Mouse (Mus musculus) adrenal gland, postnatal 36 days (tissue): ENCODE measurements around the gene Kctd7. TPM values are rescaled to one million over a fixed set of nuclear protein-coding genes. Genes with fewer than 3 reads are reported as not detected.

ENCODE experiments used
- DNase-seq, 2 experiments: peaks; one replicate each; pipeline ENCODE4 v3.0.0; 2021; ENCODE audit warnings: mixed read lengths in 1 of 2
- total RNA-seq, 2 experiments: library from RNA; stranded (reverse); gene quantifications; 2 replicates each; pipeline ENCODE4 v1.2.3; 2021

Gene Kctd7
- total RNA-seq, 2 experiments from 2014 or later, result 8.6 to 14.6 TPM

DNA sequence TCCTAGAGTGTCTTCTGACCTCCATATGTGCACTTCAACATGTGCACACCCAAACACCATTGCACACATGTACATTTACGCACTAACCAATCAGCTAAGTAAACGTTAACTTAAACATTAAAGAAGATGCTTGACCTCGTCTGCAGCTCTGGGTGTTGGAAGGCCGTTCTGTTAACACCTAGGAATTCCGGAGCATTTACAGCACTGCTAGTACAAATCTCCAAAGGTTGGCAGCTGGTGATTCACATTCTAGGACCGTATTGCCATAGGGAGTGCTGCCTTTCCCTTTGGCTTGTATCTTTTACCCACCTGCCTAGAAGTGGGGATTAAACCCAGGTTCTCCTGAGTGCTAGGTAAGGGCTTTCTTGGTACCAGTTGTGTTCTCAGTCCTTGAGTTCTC, 47.2 kb downstream of the Kctd7 start:
- no peak for DNase-seq

DNA sequence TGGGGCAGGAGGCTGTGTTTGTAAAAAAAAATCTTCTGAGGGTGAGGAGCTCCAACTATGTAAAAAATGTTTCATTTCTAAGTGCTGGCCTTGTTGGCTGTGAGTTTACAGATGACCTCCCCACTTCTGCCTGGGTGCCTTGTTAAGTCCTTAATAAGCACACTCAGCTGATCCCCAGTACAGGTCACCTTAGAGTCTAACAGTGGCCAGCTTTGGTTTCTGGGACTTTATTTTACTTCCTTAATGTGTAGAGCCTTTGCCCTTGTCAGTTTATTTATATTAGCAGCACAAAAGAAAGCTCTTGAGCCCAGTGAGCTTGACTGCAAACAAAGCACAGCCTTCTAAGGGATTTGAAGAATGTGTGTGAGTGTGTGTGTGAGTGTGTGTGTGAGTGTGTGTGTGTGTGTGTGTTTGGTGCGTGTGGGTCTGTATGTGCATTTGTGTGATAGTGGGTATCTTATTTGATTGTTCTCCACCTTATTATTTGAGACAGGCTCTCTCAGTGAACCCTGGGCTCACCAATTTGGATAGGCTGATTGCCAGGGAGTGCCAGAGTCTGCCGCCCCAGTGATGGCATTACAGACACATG, 47.8 kb downstream of the Kctd7 start:
- DNase-seq, result no peak

DNA sequence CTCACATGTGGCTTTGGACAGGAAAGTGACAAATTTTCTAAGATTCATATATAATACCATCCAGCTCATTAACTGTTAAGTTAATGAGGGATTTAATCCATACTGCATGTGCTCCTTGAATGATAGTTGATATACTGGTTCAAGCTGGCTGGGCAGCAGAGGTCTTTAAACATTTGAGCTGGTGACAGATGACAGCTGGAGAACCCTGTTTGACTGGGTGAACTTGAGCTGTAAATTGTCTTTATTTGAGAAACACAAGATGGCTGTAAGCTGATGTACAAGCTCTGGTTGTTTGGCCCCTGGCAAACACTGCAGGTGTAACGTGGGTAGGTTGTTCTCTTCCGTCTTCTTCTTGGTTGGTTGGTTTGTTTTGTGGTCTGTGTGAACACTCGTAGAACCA, 49.1 kb downstream of the Kctd7 start:
- no peak for DNase-seq

DNA sequence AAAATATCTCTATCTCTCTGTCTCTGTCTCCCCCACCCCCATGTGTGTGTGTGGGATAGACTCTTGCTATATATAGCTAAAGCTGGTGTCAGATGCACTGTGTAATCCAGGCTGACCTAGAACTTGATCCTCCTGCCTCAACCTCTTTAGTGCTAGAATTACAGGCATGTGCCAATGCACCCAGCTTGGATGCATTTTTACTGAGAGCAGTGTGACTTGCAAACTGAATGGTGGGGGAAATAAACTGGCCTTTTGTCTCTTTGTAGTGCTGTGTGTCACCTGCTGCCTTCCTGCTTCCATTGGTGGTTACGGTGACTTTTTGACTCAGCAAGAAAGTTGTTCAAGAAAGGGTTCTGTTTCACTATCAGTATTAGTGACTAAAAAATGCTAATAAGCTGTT, 51.6 kb downstream of the Kctd7 start:
- DNase-seq, result no peak

DNA sequence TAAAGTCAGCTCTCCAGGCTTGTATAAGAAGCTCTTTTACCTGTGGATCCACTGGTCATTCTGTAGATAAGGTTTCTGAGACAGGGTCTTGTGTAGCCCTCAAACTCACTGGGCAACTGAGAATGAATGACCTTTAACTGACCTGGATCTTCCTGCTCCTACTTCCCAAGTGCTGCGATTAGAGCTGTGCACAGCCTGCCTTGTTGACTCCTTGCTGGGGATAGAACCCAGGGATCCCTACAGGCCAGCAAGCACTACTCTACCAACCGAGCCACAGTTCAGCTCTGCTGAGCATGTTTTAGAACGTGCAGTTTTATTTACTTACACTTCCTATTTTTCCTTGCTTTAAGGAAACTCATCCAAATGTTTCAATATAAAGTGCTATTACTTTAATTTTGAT, 52.8 kb downstream of the Kctd7 start:
- DNase-seq, result no peak

DNA sequence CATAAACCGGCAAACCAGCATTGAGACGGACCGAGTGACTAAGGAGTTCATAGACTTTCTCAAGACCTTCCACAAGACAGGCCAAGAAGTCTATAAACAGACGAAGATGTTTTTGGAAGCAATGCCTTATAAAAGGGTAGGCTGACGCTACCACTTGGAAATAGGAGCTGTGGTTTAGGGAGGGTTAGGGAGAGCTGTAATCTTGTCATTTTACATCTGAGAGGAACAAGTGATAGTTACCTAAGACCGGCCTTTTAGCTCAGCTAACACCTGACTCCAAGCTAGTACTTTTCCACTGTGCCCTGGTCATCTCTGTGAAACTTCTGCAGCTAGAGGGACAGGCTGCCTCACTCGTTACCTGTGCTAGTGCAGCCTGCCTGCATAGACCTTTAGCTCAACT, 53.3 kb downstream of the Kctd7 start:
- no peak for DNase-seq

DNA sequence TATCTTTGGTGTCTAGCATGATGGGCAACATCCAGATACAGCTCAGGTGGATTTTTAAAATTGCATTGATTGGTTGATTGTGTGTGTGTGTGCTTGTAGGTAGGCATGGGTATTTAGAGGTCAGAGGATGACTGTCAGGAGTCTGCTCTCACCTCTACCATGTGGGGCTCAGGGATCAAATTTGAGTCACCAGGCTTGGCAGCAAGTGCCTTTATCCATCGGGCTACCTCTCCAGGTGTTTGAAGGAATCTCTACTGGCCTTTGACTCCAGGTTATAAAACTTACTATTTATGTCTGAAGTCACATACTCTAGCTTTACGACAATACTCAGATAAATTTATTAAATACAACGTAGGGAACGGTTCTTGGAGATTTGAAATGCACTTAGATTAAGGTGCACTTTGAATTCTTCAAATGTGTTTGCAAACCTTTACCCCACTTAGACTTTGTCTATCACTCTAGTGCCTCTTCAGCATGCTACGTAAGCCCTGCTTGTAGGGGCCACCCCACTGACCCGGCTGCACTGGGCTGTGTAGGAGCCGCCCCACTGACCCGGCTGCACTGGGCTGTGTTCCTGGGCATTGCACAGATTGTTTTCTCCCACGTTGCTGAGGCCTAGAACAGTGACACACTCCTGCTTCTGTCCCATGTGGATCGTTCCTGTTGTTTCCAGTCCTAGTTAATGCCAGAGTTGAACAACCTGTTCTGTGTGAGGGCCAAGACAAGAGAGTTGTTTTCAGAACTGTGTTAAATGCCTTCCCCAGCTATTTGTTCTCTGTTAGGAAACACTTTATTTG, 55.8 kb downstream of the Kctd7 start:
- DNase-seq, result peak in 1 of 2 experiments; percentile 22

DNA sequence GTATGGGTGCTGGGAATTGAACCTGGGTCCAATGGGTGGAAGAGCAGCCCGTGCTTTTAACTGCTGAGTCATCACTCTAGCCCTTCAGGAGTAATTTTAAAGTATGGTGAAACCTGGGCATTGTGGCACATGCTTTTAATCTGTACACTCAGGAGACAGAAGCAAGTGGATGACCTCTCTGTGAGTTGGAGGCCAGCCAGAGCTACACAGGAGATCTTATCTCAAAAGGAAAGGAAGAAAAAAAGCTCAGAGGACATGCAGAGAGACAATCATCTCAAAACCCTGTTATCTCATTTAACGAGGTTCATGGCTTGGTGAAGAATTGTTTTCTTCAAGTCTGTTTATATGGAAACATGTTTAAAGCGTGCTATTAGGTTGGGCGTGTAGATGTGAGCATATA, 59.3 kb downstream of the Kctd7 start:
- peak; percentile 20 to 39 for DNase-seq

DNA sequence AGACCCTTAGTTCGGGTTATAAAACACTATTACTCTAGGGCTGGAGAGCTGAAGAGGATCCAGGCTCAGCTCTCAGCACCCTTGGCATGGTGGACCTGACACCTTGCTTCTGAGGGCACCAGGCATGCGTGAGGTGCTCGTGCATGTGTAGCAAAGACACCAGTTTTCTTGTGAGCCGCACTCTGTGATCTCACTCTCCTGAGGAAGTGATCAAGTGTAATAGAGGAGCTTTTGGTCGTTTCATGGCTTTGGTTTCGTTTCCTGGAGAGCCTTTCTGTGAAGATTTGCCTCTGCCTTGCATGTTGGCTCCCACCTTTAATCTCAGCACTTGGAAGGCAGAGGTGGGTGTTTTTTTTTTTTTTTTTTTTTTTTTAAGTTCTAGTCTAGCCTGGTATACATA, 59.9 kb downstream of the Kctd7 start:
- no peak for DNase-seq

Other genes starting within 250 kb of the Kctd7 start
- 1 to 10 TPM in 1 of 2 experiments, under 1 TPM in 1; 0.99 to 2.3 TPM for gene Zbed5, start 249.1 kb upstream of the Kctd7 start, total RNA-seq
- 1 to 10 TPM; 1.4 to 4.3 TPM for gene Phkg1, start 246.3 kb upstream of the Kctd7 start, total RNA-seq
- 1 to 10 TPM; 4.3 to 6.1 TPM for gene Nupr1l, start 236.3 kb upstream of the Kctd7 start, total RNA-seq
- gene Vkorc1l1, start 202.9 kb upstream of the Kctd7 start, total RNA-seq, result 10 to 100 TPM; 31.9 to 38.5 TPM
- 10 to 100 TPM; 48.1 to 53.8 TPM for gene Gusb, start 141.8 kb upstream of the Kctd7 start, total RNA-seq
- 100 to 1,000 TPM in 1 of 2 experiments, 10 to 100 TPM in 1; 100.0 to 138 TPM for gene Asl, start 115.6 kb upstream of the Kctd7 start, total RNA-seq
- 10 to 100 TPM; 27.2 to 39.6 TPM for gene Crcp, start 115.6 kb upstream of the Kctd7 start, total RNA-seq
- 10 to 100 TPM; 47.8 to 48.8 TPM for gene Tpst1, start 71.5 kb upstream of the Kctd7 start, total RNA-seq
- 10 to 100 TPM; 39.3 to 47.9 TPM for gene Rabgef1, start 26.9 kb downstream of the Kctd7 start, total RNA-seq
- 10 to 100 TPM; 68.0 to 74.2 TPM for gene Tmem248, start 72.2 kb downstream of the Kctd7 start, total RNA-seq
- gene Sbds, start 110.7 kb downstream of the Kctd7 start, total RNA-seq, result 100 to 1,000 TPM; 109 TPM
- gene Tyw1, start 110.8 kb downstream of the Kctd7 start, total RNA-seq, result 10 to 100 TPM; 28.1 to 32.3 TPM
- 10 to 100 TPM; 35.2 to 55.2 TPM for gene Caln1, start 224.6 kb downstream of the Kctd7 start, total RNA-seq
- gene A330070K13Rik, start 239.8 kb downstream of the Kctd7 start, total RNA-seq, result not detected